Mouse (Mus musculus): ENCODE data around the gene Odf4.
"Not testable (repeated sequence)": the region's sequence is repeated elsewhere in the genome, so short reads cannot be mapped to it uniquely, and the experiment has no call there.

The Odf4 gene

DNA sequence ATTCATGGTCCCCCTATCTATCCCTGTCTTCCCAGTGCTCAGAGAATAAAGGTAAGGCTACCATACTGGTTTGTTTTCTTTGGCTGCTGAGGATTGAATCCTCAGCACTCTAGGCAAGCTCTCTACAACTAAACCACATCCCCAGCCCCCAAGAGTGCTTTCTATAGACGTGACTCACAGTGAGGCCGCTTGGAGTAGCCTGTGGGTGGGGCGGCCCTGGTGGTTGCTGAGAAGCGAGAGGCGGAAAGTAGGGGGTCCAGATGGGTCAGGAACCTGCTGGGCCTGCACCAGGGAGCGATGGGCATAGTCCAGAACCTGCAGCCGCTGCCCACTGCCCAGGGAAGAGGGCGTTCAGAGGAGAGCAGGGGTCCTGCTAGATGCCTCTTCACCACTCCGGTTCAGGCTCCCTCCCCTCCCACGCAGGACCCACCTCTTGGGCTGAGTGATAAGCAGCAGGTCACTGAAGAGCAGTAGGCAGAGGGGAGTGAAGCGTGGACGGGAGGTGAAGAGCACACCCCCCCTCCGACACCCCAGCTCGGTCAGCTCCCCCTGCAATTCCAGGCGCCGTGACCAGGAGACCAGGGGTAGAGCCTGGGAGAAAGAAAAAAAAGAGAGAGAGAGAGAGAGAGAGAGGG lies 20.0 kb upstream of the Odf4 start:
- DNase-seq (ENCODE audit: extremely low read depth, low read depth) = no peak

DNA sequence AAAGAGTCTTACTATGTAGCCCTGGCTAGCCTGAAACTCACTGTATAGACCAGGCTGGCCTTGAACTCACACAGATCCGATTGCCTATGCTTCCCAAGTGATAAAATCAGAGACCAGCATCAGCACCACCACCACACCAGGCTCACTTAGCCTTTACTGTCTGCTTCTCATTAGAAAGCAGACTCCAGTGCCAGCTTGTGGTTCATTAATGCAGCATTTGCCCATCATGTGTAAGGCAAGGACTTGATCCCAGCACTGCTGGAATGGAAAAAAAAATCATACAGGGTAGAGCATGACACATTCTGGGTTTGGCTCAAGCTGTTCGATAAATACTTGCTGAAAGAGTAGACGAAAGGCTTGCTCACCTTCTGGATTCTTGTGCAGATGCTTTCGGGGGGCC lies 19.1 kb upstream of the Odf4 start:
- DNase-seq (ENCODE audit: extremely low read depth, low read depth) = no peak

DNA sequence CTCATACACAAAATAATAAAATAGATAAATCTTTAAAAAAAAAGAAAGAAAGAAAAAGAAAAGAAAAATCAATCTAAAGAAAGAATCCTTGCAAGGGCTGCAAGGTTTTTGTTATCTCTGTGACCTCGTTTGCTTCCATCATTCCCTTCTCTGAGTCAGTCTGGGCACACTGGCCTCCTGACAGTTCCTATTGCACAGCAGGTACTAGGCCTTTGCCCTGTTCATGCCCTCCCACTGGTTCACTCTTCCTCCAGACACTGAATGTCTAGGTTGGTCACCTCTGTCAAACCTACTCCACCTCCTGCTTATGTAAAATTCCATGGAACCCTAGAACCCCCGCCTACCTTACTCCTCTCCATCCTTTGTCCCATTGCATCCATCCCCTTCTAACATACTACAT lies 18.4 kb upstream of the Odf4 start:
- DNase-seq (ENCODE audit: extremely low read depth, low read depth) = no peak

DNA sequence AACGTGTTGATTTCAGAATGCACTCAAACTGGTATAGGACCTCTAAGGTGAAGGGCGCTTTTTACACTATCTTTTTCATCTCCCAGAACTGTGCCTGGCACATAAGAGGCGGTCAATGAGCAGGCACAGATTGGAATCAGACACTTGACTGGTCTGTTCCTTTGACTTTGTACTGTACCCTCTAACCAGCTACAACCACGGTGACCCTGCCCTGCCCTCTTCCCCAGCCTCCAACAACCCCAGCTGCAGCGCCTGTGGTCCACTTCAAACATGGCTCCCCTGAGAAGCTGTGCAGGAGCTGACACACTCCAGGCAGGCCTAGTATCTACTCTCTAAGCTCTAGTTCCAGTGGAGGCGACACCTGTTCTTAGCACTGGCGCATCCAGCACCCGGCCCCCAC lies 15.8 kb upstream of the Odf4 start:
- no peak for DNase-seq (ENCODE audit: extremely low read depth, low read depth)

- no peak for DNase-seq (ENCODE audit: extremely low read depth, low read depth)
Measured at GRCm38 (mm10) chr11:68940516-68940915, 13.6 kb upstream of the Odf4 start.

DNA sequence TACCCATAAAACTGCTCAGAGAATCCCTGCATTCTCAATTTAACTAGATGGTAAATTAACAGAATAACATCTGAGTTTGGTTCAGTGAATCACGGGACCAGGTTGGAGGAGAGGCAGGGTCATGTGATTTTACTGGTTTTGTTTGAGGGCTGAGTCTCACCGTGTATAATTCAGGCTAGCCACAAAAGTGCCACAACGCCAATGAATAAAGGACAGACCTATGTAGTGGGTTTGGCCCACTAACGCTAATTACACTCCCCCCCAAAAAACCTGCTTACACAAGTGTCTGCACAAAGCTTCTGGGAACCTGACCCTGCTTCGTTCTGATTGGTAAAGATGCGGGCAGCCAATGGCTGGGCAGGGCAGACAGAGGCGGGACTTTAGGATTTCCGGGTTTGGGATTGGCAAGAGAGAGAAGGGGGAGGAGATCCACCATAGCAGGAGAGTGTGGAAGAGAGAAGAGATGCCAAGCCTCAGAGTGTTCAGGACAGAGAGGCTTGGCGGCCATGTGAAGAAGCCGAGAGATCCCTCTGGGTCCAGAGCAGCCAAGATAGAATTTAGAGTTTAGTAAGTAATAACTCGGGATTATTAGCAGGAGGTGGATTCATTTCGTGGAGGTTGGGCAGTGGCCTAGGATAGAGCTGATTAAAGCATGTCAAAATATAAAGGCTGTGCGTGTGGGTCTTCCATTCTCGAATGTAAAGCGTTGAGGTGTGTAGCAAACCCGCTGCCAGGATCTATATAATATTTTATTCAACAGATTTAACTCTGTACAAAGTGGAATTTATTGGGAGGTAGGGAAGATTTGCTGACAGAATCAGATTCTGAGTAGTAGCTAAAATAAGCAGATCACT lies 12.8 kb upstream of the Odf4 start:
- peak; percentile 88 for DNase-seq (ENCODE audit: extremely low read depth, low read depth)

DNA sequence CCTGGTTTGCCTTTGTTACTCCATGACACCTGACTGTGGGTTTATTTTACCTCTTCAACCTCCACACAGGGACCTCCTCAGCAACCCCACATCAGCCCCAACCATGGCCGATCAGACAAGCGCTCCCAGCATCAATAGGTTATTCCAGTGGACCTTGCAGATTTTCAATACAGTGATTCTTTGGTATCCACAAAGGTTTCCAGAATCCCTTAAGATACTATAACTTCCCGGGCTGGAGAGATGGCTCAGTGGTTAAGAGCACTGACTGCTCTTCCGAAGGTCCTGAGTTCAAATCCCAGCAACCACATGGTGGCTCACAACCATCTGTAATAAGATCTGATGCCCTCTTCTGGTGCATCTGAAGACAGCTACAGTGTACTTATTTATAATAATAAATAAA lies 10.1 kb upstream of the Odf4 start:
- DNase-seq (ENCODE audit: extremely low read depth, low read depth) = not testable (repeated sequence)

GRCm38 (mm10) chr11:68933885-68934507 lies 7.1 kb upstream of the Odf4 start:
- no peak for DNase-seq (ENCODE audit: extremely low read depth, low read depth)

- DNase-seq (ENCODE audit: extremely low read depth, low read depth) = no peak
Measured at GRCm38 (mm10) chr11:68929947-68930346, 3.1 kb upstream of the Odf4 start.

DNA sequence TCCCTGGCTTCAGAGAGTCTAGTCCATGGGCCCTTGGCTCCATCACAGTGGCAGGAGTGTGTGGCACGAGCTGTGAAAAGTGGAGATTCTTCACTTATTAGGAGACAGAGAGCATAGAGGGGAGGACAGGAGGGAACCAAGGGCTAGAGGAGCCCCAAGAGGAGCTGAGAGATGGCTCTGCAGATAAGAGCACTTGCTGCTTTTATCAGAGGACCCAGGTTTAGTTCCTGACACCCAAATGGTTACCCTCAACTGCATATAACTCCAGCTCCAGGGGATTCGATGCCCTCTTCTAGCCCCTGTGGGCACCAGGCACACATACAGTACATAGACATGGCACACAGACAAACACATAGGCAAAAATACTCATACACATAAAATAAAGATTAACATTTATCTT lies 2.1 kb downstream of the Odf4 start:
- DNase-seq (ENCODE audit: extremely low read depth, low read depth) = no peak

GRCm38 (mm10) chr11:68923191-68923590 lies 3.7 kb downstream of the Odf4 start:
- no peak for DNase-seq (ENCODE audit: extremely low read depth, low read depth)

GRCm38 (mm10) chr11:68914566-68914965 lies 12.3 kb downstream of the Odf4 start:
- no peak for DNase-seq (ENCODE audit: extremely low read depth, low read depth)

DNA sequence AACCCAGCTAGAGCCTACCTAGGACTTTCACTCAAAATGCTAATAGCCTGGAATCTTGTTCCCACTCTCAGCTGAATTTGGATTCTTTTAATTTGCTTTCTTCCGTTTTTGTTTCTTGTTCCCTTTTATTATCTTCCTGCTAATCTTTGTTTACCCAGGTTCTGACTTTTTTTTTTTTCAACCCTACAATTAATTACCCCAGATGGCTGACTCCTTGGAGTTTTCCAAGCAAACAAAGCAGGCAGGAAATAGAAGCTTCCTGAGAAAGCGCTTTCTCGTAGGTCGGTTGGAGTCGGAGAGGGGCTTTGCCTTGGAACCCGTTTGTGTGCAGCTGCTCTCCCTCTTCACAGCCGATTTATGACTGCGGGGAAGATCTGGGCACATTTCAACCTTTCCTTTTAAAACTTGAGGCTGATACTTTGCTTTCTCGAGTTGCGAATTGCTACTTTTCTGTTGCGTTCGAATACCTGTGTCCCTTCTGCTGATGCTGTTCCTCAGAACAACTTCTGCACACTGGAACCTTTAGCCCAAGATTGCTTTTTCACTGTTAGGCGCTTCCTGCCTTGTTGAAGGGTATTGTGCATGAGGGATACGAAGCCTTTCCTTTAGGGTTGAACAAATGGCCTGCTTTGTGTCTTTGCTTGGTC lies 15.2 kb downstream of the Odf4 start:
- no peak for DNase-seq (ENCODE audit: extremely low read depth, low read depth)

DNA sequence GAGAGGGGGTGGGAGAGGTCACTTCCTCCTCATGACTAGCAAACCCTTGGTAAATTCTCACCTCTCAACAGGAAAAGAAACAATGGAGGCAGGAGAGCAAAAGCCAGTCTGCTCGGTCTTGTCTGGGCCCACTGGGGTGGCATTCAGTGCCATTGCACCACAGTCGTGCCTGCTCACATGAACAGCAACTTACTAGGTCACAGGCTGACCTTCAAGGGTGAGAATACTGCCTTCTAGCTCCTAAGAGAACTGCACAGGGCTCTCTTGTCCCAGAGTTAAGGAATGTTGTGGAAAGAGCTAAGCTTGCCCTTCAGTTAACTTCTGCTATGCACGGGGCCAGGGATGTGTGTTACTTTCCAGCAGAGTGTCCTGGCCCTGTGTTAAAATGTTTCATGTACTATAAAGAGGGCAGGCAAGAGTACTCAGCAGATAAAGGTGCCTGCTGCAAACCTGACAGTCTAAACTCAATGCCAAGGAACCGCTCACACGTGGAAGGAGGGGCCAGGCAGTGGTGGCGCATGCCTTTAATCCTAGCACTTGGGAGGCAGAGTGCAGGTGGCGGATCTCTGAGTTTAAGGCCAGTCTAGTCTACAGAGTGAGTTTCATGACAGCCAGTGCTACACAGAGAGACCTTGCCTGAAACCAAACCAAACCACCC lies 17.9 kb downstream of the Odf4 start:
- DNase-seq (ENCODE audit: extremely low read depth, low read depth) = no peak

DNA sequence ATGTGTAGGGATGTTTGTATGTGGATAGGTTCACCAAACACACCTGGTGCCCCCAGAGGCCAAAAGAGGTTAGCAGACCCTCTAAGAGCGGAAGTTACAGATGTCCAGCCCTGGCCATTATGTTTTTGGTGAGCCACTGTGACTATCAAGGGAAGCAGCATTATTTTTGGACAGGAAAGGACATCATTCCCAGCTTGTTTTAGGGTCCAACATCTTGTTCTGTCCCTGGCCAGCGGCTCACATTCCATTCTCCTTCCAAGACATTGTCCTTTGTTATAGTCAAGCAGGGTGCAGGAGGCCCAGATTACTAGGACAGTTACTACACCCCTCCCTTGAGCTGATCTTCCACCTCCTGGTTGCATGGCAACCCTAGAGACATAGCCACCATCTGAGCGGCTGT lies 19.6 kb downstream of the Odf4 start:
- DNase-seq (ENCODE audit: extremely low read depth, low read depth) = no peak

DNA sequence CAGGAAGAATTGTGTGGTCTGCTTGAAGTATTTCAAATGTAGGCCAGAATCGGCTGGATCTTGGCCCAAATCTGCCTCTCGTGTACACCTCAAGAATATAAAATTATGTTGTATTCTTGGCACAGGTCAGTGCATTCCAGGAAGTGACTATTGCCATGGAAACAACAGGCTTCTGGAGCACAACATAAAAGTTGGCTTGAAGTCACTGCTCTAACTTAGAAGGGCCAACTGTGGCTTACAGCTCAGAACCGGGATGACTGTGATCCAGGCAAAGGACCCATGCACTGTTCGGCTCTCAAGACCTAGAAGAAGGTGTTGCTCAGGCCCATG lies 20.5 kb downstream of the Odf4 start:
- DNase-seq (ENCODE audit: extremely low read depth, low read depth) = no peak

DNA sequence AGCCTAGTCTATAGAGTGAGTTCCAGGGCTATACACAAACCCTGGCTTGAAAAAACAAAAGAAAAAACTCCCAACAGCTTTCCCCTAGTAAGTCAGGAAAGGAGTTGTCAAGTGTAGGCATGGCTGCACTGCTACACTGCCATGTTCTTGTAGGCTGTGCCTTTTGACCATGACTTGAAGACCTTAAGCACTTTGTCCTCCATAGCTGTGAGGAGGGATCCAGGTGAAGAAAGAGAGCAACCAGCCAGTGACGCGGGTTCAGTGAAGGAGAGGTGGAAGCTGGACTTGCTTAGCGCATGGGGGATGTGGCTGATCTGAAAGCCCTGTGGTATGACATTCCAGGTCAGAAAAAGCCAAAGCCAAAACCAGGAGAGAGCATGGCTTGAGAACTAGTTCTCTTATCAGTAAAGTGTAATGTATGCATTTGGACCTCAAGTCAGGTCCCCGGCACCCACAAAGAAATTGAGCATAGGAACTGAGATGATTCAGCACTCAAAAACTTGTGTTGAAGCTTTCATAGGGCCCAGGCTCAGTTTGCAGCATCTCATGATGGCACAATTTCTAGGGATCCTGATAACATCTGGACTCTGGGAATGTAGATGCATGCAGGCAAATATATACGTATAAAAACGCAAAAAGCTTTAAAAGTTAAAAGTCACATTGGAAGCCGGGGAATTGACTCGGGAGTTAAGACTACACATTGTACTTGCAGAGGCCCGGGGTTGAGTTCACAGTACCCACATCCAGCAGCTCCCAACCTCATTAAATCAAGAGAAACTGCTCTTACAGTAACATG lies 21.0 kb downstream of the Odf4 start:
- DNase-seq (ENCODE audit: extremely low read depth, low read depth) = no peak

- DNase-seq (ENCODE audit: extremely low read depth, low read depth) = no peak
Measured at GRCm38 (mm10) chr11:68905138-68905531, 21.7 kb downstream of the Odf4 start.

- DNase-seq (ENCODE audit: extremely low read depth, low read depth) = peak; percentile 64
Measured at GRCm38 (mm10) chr11:68904375-68905137, 22.3 kb downstream of the Odf4 start.

GRCm38 (mm10) chr11:68903775-68904174 lies 23.1 kb downstream of the Odf4 start:
- DNase-seq (ENCODE audit: extremely low read depth, low read depth) = no peak
